Mouse (Mus musculus) large intestine, adult 2 months (tissue): Measurements from ENCODE around the gene Plekhs1. TPM values are rescaled to one million over a fixed set of nuclear protein-coding genes. Genes with fewer than 3 reads are reported as not detected.

Source experiments
- DNase-seq: peaks from one replicate; pipeline ENCODE4 v3.0.0-alpha.2; 2012; ENCODE audit warnings: low read depth, low spot score
- WGBS: fragments of 180-500 bp; shearing (Covaris S2); methylation state at CpG from one replicate; pipeline ENCODE4 v1.1.7; 2018; 5-methylcytosine and 5-hydroxymethylcytosine counted together
- polyA plus RNA-seq: library from polyadenylated mRNA; depleted of rRNA; stranded (reverse); fragments of >200 nt; gene quantifications from 2 replicates; pipeline ENCODE4 v1.2.3, GENCODE M21; 2012

The Plekhs1 gene
- polyA plus RNA-seq, 1 experiment, result 0.43 TPM

GRCm38 (mm10) chr19:56454862-56455261, 6.6 kb upstream of the Plekhs1 start:
- WGBS, result 74% methylated on average over 4 of the region's 4 CpGs
- no peak for DNase-seq

- 44% methylated on average over 2 of the region's 2 CpGs for WGBS
- DNase-seq, result no peak
Observed at GRCm38 (mm10) chr19:56455369-56455768, 6.1 kb upstream of the Plekhs1 start.

- 80% methylated on average over 4 of the region's 4 CpGs for WGBS
- no peak for DNase-seq
Observed at GRCm38 (mm10) chr19:56457569-56457968, 3.9 kb upstream of the Plekhs1 start.

- WGBS, result 66% methylated on average over 10 of the region's 10 CpGs
- no peak for DNase-seq
Observed at GRCm38 (mm10) chr19:56459154-56460050, 2.0 kb upstream of the Plekhs1 start.

- 49% methylated on average over 2 of the region's 2 CpGs for WGBS
Observed at GRCm38 (mm10) chr19:56460241-56460640, 1.2 kb upstream of the Plekhs1 start.

GRCm38 (mm10) chr19:56462786-56463185, 1.3 kb downstream of the Plekhs1 start:
- no peak for DNase-seq
- 27% methylated on average over 4 of the region's 4 CpGs for WGBS

More at GRCm38 (mm10) chr19:56460241-56460640, 1.2 kb upstream of the Plekhs1 start:
- DNase-seq, result no peak

- 89% methylated on average over 8 of the region's 8 CpGs for WGBS
- DNase-seq, result no peak
Observed at GRCm38 (mm10) chr19:56466486-56466885, 5.0 kb downstream of the Plekhs1 start.

- DNase-seq, result no peak
- 80% methylated on average over 14 of the region's 14 CpGs for WGBS
Observed at GRCm38 (mm10) chr19:56470286-56471020, 9.0 kb downstream of the Plekhs1 start.

GRCm38 (mm10) chr19:56471934-56472333, 10.5 kb downstream of the Plekhs1 start:
- DNase-seq, result no peak
- WGBS, result 57% methylated on average over 10 of the region's 10 CpGs

- 59% methylated on average over 19 of the region's 19 CpGs for WGBS
- no peak for DNase-seq
Observed at GRCm38 (mm10) chr19:56474869-56475550, 13.6 kb downstream of the Plekhs1 start.

GRCm38 (mm10) chr19:56476546-56476945, 15.1 kb downstream of the Plekhs1 start:
- 37% methylated on average over 2 of the region's 2 CpGs for WGBS
- no peak for DNase-seq

GRCm38 (mm10) chr19:56477253-56477652, 15.8 kb downstream of the Plekhs1 start:
- WGBS, result 28% methylated on average over 5 of the region's 5 CpGs
- DNase-seq, result no peak

GRCm38 (mm10) chr19:56477832-56478231, 16.4 kb downstream of the Plekhs1 start:
- 49% methylated on average over 3 of the region's 3 CpGs for WGBS
- DNase-seq, result no peak

GRCm38 (mm10) chr19:56484630-56485375, 23.4 kb downstream of the Plekhs1 start:
- no peak for DNase-seq
- WGBS, result 71% methylated on average over 13 of the region's 13 CpGs

GRCm38 (mm10) chr19:56485376-56486271, 24.2 kb downstream of the Plekhs1 start:
- no peak for DNase-seq
- WGBS, result 54% methylated on average over 13 of the region's 13 CpGs

- no peak for DNase-seq
- WGBS, result 86% methylated on average over 7 of the region's 7 CpGs
Observed at GRCm38 (mm10) chr19:56486926-56487325, 25.5 kb downstream of the Plekhs1 start.

GRCm38 (mm10) chr19:56487339-56487738, 25.9 kb downstream of the Plekhs1 start:
- WGBS, result 91% methylated on average over 2 of the region's 2 CpGs
- no peak for DNase-seq

GRCm38 (mm10) chr19:56489601-56490000, 28.2 kb downstream of the Plekhs1 start:
- DNase-seq, result no peak
- 82% methylated on average over 6 of the region's 6 CpGs for WGBS
